In the genomic region with DNA sequence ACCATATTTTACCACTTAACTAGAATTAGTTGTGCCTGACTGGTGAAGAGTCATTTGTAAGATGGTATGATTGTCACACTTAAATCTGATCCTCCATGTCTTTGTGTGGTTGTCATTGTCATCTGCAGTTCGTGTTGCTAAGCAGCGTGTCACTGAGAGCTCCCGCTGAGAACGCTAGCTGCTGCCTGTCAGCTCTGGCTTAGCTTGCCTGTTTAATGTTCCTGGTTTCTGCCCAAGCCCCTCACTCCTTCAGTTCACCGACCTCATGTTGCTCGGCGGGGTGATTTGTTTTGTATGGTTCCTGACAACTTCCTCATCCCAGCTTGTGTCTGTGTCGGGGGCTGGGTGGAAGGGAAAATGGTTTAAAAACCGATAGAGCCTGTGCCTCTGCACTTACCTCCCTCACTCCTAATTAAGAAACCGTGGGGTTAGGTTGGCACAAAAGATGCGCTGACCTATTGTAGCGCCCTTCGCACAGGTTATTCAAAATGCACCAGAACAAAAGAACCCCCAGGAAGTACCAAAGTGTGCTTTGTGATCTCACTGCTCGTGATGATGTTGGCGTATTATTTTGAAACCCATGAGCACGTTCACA, we compare ENCODE assay signal across 9 mouse cellular contexts. TPM values are rescaled to one million over a fixed set of nuclear protein-coding genes. Genes with fewer than 3 reads are reported as not detected.
A peak's percentile ranks its signal among the peaks of the same experiment; 100 is the strongest.
DNase-seq lines count a peak whose midpoint lies in the region; ATAC-seq and TF ChIP-seq lines count a peak whose summit lies in the region.
"Had no signal": no experiment of that assay in that cellular context is flagged by ENCODE, and none has a peak within 500 bp of the region (broad histone marks: within the 10 kb centered on the region; RNA-seq: fewer than 3 reads in every experiment).

No protein-coding gene starts in this region.

- H3K27me3 ChIP-seq in midbrain, embryonic 14.5 days (ENCODE audit: control insufficient read depth, insufficient read depth, low read length) = peaks cover 34% of the 10 kb centered on the region
- no peaks in the 10 kb centered on the region for H3K27me3 ChIP-seq in heart, adult 2 months (ENCODE audit: control insufficient read depth, insufficient read depth, low read length)

- TF ChIP-seq CTCF in heart, adult 2 months (IDR thresholded peaks at IDR 0.05) = no peak

- 3% methylated on average over 16 of the region's 16 CpGs for WGBS in midbrain, embryonic 14.5 days
- WGBS in heart, adult 2 months = 49% methylated on average over 16 of the region's 16 CpGs

- H3K27ac ChIP-seq in midbrain, embryonic 14.5 days (replicated peaks; ENCODE audit: low read depth, low read length) = peak overlapping the region; percentile 84
- H3K27ac ChIP-seq in heart, adult 2 months = no peak overlapping the region

- H3K4me1 ChIP-seq in midbrain, embryonic 14.5 days (ENCODE audit: control insufficient read depth, insufficient read depth, low read length) = peaks cover 13% of the 10 kb centered on the region; the same call in 1 of the 2 replicates
- H3K4me1 ChIP-seq in heart, adult 2 months (ENCODE audit: control insufficient read depth, insufficient read depth, low read length) = peaks cover 5% of the 10 kb centered on the region

- no peaks in the 10 kb centered on the region for H3K79me2 ChIP-seq in heart, adult 2 months (replicated peaks; ENCODE audit: control insufficient read depth, insufficient read depth, low read length)

- no peak for TF ChIP-seq POLR2A in heart, adult 2 months (IDR thresholded peaks at IDR 0.05; ENCODE audit: insufficient read depth, low read depth, low read length)

- peak; percentile 28 to 37 for DNase-seq in left cerebral cortex, postnatal 14 days (ENCODE audit: low spot score in 2 of 2)
- no peak for DNase-seq in left cerebral cortex, adult 18-20 months (ENCODE audit: low spot score in 2 of 2)
- peak; percentile 83 for DNase-seq in embryo, embryonic 10.5 days (ENCODE audit: low spot score)
- DNase-seq in midbrain, embryonic 14.5 days = peak; percentile 86
- DNase-seq in thymus, postnatal 14 days = no peak
- DNase-seq in heart, adult 2 months = no peak
- no peak for DNase-seq in gastrocnemius, postnatal 14 days

- ATAC-seq in granulocyte monocyte progenitor cell, adult 5-6 weeks (replicated peaks; ENCODE audit: poor library complexity, severe bottlenecking) = peak; percentile 27; the same call in 1 of the 2 replicates
- ATAC-seq in midbrain, embryonic 14.5 days (ENCODE audit: low FRiP score, low TSS enrichment) = peak; percentile 64; the same call in 1 of the 2 replicates
- ATAC-seq: inflammation-experienced regulatory T-cells, adult 6 months had no signal

- peak overlapping the region; percentile 52 for H3K4me2 ChIP-seq in midbrain, embryonic 14.5 days (ENCODE audit: low read length)

- peak overlapping the region; percentile 20 for H3K4me3 ChIP-seq in midbrain, embryonic 14.5 days (replicated peaks; ENCODE audit: low read depth, low read length)
- H3K4me3 ChIP-seq in heart, adult 2 months = no peak overlapping the region

- no peaks in the 10 kb centered on the region for H3K36me3 ChIP-seq in midbrain, embryonic 14.5 days (ENCODE audit: control insufficient read depth, insufficient read depth, low read length)
- H3K36me3 ChIP-seq in heart, adult 2 months (ENCODE audit: control insufficient read depth, insufficient read depth, low read length) = no peaks in the 10 kb centered on the region

- peak overlapping the region; percentile 40; the same call in 1 of the 2 replicates for H3K9ac ChIP-seq in midbrain, embryonic 14.5 days (replicated peaks; ENCODE audit: low read length)
- H3K9ac ChIP-seq in heart, adult 2 months (ENCODE audit: low read depth, low read length) = no peak overlapping the region

- no peak for TF ChIP-seq EP300 in heart, adult 2 months (IDR thresholded peaks at IDR 0.05; ENCODE audit: insufficient read depth, low read depth, low read length)

- H3K9me3 ChIP-seq in midbrain, embryonic 14.5 days (ENCODE audit: control insufficient read depth, low read length) = no peaks in the 10 kb centered on the region

- intact Hi-C loops in left cerebral cortex, postnatal 14 days (cut with DNase I) = no loop called here
- intact Hi-C loops in heart, adult 2 months (cut with DNase I) = no loop called here
- intact Hi-C loops in gastrocnemius, postnatal 14 days (cut with DNase I; ENCODE audit: low total_unique reads) = no loop called here

RNA-seq across cellular contexts. Expression of a gene that starts 44.5 kb away (rescaled TPM):
- total RNA-seq in left cerebral cortex, postnatal 14 days (2021) = 1 to 10 TPM; 5.9 to 6.4 TPM
- 1 to 10 TPM; 6.6 to 6.8 TPM for total RNA-seq in left cerebral cortex, adult 18-20 months (2021)
- total RNA-seq in granulocyte monocyte progenitor cell, adult 5-6 weeks (2014; fragmentation: Nextera tagmentation) = 8.2 and 12.5 TPM in 2 replicates
- 6.2 and 7.0 TPM in 2 replicates for total RNA-seq in granulocyte monocyte progenitor cell, adult 5-6 weeks (2017)
- 3.7 and 5.6 TPM in 2 replicates for polyA plus RNA-seq in midbrain, embryonic 14.5 days (2014; fragmentation: Nextera tagmentation; extraction: Ambion mirVana)
- 10 to 100 TPM; 10.2 to 10.5 TPM for total RNA-seq in heart, adult 2 months (2021)
- 5.2 and 7.7 TPM in 2 replicates for polyA plus RNA-seq in heart, adult 2 months (2012; rRNA removed)
- 1 to 10 TPM; 8.0 to 8.1 TPM for total RNA-seq in gastrocnemius, postnatal 14 days (2021)

Comparison
In these comparisons a context has a peak if more than half of its experiments do, and no peak if none do; other contexts are left out.
1. DNase-seq: peak in left cerebral cortex, postnatal 14 days (2 of 2), embryo, embryonic 10.5 days (single experiment) and midbrain, embryonic 14.5 days (single experiment); none in left cerebral cortex, adult 18-20 months (0 of 2), thymus, postnatal 14 days (single experiment), heart, adult 2 months (0 of 2) and gastrocnemius, postnatal 14 days (single experiment).